Mouse (Mus musculus) embryonic facial prominence, embryonic 11.5 days (tissue): Measurements from ENCODE around the gene Gpr146. TPM values are rescaled to one million over a fixed set of nuclear protein-coding genes. Genes with fewer than 3 reads are reported as not detected.

ENCODE experiments used
- ATAC-seq: fragments of 200-750 bp; cut with Nextera tagmentation; replicated peaks from 2 replicates; pipeline ENCODE4 v1.8.0; 2017; ENCODE audit warnings: low read depth; ENCODE audit not compliant: insufficient number of reproducible peaks, low FRiP score, low TSS enrichment
- DNase-seq: peaks from one replicate; pipeline ENCODE4 v3.0.0-alpha.2; 2015; ENCODE audit warnings: low spot score
- H3K27ac ChIP-seq: fragments of 300-500 bp; sonication (generic); replicated peaks from 2 replicates; pipeline ENCODE4 v1.5.1; 2014; ENCODE audit warnings: mild to moderate bottlenecking, low read depth, low read length, control low read depth
- H3K27me3 ChIP-seq: fragments of 300-500 bp; sonication (generic); 2 replicates; pipeline ENCODE4 v1.6.1; 2014; ENCODE audit warnings: mild to moderate bottlenecking, low read length, moderate library complexity, mixed read lengths; ENCODE audit not compliant: control insufficient read depth, insufficient read depth
- H3K36me3 ChIP-seq: fragments of 300-500 bp; sonication (generic); replicated peaks from 2 replicates; pipeline ENCODE4 v1.6.1; 2014; ENCODE audit warnings: low read depth, mild to moderate bottlenecking, low read length, moderate library complexity, mixed read lengths; ENCODE audit not compliant: control insufficient read depth, insufficient read depth
- H3K4me1 ChIP-seq: fragments of 300-500 bp; sonication (generic); 2 replicates; pipeline ENCODE4 v1.6.1; 2014; ENCODE audit warnings: low read length, mixed read lengths; ENCODE audit not compliant: control insufficient read depth, insufficient read depth
- H3K4me2 ChIP-seq: fragments of 300-500 bp; sonication (generic); 2 replicates; pipeline ENCODE4 v1.6.1; 2014; ENCODE audit warnings: low read depth, mild to moderate bottlenecking, control low read depth, low read length, moderate library complexity
- H3K4me3 ChIP-seq: fragments of 300-500 bp; sonication (generic); 2 replicates; pipeline ENCODE4 v1.5.1; 2014; ENCODE audit warnings: low read depth, low read length, control low read depth
- H3K9ac ChIP-seq: fragments of 300-500 bp; sonication (generic); replicated peaks from 2 replicates; pipeline ENCODE4 v1.6.1; 2014; ENCODE audit warnings: mild to moderate bottlenecking, control low read depth, low read length
- H3K9me3 ChIP-seq: fragments of 300-500 bp; sonication (generic); replicated peaks from 2 replicates; pipeline ENCODE4 v1.6.1; 2016; ENCODE audit warnings: mild to moderate bottlenecking, low read length, inconsistent platforms, mixed read lengths; ENCODE audit not compliant: control insufficient read depth
- WGBS: fragments of 180-500 bp; shearing (Covaris S2); extraction: QIAGEN DNeasy Blood & Tissue Kit; methylation state at CpG from one replicate; pipeline ENCODE4 v1.1.7; 2014; 5-methylcytosine and 5-hydroxymethylcytosine counted together
- polyA plus RNA-seq: library from polyadenylated mRNA; unstranded; fragments of >200 nt; fragmentation: Nextera tagmentation; extraction: Ambion mirVana; gene quantifications from 2 replicates; pipeline ENCODE4 v1.2.1, GENCODE M21; 2014

Gpr146 gene
- polyA plus RNA-seq, 1 experiment from 2014 or later = 1.7 TPM

DNA sequence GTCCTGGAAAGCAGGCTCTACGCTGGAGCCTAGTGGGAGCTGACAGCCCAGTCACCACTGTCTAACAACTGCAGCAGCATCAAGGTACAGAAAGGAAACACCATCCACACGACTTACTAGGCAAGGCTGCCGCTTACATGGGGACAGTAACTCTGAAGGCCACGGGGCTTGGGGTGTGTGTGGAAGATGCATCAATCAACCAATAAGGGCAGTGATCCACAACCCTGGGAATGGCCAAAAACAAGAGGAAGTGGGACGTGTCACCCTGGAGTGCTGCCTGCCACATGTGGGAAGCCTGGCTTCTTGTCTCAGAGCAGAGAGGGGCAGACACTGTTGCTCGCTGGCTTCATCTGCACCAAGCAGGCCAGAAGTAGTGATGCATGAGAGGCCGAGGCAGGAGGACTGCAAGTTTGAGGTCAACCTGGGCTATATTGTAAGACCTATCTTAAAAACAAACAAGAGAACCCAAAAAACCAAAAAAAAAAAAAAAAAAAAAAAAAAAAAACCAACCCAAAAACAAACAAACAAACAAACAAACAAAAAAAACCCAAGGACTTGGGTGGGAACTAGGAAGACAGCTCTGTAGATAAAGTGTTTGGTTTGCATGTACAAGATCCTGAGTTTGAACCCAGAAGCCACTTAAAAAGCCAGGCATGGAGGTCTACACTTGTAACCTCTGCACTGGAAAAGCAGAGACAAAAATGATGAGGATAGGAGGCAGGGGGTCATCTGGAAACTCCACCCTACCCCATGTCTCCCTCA is 55.4 kb downstream of the Gpr146 start:
- Histone ChIP-seq H3K9ac (no peak overlapping the region), H3K27me3 (no peaks in the 10 kb centered on the region), H3K9me3 (no peaks in the 10 kb centered on the region), H3K4me2 (no peak overlapping the region), H3K4me1 (no peaks in the 10 kb centered on the region), H3K36me3 (no peaks in the 10 kb centered on the region), H3K4me3 (no peak overlapping the region), H3K27ac (no peak overlapping the region)
- no peak for ATAC-seq
- no peak for DNase-seq
- 56% methylated on average over 7 of the region's 7 CpGs for WGBS

DNA sequence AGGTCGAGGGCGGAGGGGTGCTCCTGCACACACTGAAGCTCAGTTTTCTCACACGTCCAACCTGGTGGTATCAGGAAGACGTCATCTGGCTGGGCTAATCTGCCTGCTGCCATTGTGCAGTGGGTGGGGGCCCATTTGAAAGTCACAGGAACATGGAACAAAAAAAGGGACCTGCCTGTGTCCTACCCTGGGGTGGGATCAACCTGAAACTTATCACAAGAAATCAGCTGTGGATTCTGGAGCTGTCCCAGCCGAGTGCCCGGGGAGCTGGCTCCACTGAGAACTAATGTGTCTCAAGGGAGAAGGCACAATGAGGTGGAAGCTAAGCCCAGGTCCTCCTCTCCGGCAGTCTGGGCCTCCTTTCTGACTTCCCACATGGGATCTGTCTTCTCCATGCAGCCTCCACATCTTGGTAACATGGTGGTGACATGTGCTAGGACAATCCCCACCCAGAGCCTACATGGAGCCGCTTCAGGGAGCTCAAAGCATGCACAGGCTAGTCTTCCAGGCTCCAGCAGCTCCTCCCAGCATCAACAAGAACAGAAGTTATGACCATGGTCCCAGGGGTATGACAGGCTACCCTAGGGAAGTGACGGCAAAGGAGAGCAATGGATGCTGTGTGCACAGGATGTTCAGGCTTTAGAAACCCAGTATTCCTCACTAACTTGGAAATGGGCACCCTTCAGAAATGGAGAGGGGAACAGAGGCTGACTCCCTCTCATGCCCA is 56.5 kb downstream of the Gpr146 start:
- ATAC-seq = no peak
- Histone ChIP-seq H3K27ac (no peak overlapping the region), H3K27me3 (no peaks in the 10 kb centered on the region), H3K4me2 (no peak overlapping the region), H3K36me3 (no peaks in the 10 kb centered on the region), H3K9ac (no peak overlapping the region), H3K4me1 (no peaks in the 10 kb centered on the region), H3K9me3 (no peaks in the 10 kb centered on the region), H3K4me3 (no peak overlapping the region)
- WGBS = 83% methylated on average over 9 of the region's 9 CpGs
- DNase-seq = no peak

DNA sequence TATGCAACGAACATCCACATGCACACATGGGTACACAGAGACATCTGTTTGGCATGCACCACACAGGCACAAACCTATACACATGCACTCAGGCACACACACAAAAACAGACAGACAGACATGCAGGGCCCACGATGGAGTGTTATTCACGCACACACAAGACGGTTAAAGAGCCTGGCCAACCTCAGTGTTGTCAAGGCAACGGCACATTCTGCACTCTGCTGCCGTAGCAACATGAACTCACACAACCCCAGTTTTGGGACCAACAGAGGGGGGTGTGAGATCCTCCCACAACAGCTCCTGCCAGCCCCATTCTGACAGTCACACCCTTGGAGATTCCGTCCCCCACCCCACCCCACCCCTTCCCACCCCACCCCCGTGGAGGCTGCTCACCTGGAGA is 57.4 kb downstream of the Gpr146 start:
- no peaks in the 10 kb centered on the region for H3K36me3 ChIP-seq
- H3K4me1 ChIP-seq = no peaks in the 10 kb centered on the region
- no peak overlapping the region for H3K9ac ChIP-seq
- no peaks in the 10 kb centered on the region for H3K9me3 ChIP-seq
- H3K27me3 ChIP-seq = no peaks in the 10 kb centered on the region
- no peak overlapping the region for H3K4me3 ChIP-seq
- 61% methylated on average over 8 of the region's 8 CpGs for WGBS
- no peak overlapping the region for H3K27ac ChIP-seq
- no peak for ATAC-seq
- H3K4me2 ChIP-seq = no peak overlapping the region
- peak; percentile 20 for DNase-seq

DNA sequence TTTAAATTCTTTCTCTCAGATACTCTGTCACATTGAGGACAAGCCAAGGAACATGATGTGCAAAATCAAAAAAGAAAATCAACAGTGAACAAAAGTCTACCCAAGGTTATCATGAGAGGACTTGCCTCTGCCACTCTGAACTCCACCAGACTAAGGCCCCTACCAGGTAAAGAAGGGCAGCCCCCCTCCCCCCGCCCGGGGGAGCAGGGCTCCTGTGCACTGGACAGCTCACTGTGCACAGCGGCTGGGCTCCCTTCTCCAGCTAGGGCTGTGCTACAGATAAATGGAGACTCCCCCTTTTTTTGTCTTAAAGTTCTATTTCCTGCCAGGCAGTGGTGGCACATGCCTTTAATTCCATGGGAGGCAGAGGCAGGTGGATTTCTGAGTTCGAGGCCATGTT is 60.3 kb downstream of the Gpr146 start:
- no peaks in the 10 kb centered on the region for H3K4me1 ChIP-seq
- no peak overlapping the region for H3K4me2 ChIP-seq
- WGBS = 95% methylated on average over 4 of the region's 4 CpGs
- no peak overlapping the region for H3K27ac ChIP-seq
- H3K36me3 ChIP-seq = no peaks in the 10 kb centered on the region
- H3K4me3 ChIP-seq = no peak overlapping the region
- ATAC-seq (no peak), DNase-seq (no peak)
- no peaks in the 10 kb centered on the region for H3K9me3 ChIP-seq
- H3K9ac ChIP-seq = no peak overlapping the region
- no peaks in the 10 kb centered on the region for H3K27me3 ChIP-seq

DNA sequence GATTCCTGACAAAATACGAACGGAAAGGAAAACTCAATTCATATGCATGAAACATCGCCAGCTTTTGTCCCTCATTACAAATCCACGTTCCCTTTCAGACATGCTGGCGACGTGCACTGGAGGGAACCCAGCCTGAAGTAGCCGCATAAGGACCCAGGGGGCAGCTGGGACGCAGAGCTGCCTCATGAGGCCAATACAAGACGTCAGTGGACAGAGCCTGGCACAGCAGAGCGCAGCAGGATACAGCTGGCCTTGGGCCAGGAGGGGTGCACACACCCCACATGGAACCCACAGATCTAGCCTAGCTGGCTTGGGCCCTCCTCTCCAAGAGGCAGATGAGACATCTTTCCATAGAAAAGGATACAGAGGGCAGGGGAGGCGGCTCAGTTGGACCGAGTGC is 60.9 kb downstream of the Gpr146 start:
- ATAC-seq (no peak), DNase-seq (no peak)
- H3K27ac ChIP-seq = no peak overlapping the region
- no peaks in the 10 kb centered on the region for H3K27me3 ChIP-seq
- 86% methylated on average over 12 of the region's 12 CpGs for WGBS
- H3K4me1 ChIP-seq = no peaks in the 10 kb centered on the region
- no peak overlapping the region for H3K4me3 ChIP-seq
- H3K4me2 ChIP-seq = no peak overlapping the region
- H3K9ac ChIP-seq = no peak overlapping the region
- no peaks in the 10 kb centered on the region for H3K9me3 ChIP-seq
- no peaks in the 10 kb centered on the region for H3K36me3 ChIP-seq

DNA sequence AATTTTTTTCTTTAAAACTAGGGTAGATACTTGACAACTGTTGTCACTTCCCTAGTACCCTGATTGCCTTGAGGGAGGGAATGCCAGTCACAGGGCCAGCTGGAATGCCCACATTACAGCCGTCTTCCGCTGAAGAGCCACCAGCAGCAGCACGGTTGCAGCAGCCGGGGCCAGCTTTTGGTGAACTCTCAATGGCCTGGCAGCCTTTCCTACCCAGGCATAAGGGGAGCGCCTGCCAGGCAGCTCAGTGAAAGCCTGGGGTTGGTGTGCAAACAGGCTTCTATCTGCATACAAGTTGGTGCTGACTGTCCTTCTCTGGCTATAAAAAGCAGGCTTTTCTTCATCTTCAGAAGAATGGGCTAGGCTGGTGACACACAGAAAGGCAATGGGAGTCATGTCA is 63.0 kb downstream of the Gpr146 start:
- Histone ChIP-seq H3K27me3 (no peaks in the 10 kb centered on the region), H3K4me3 (no peak overlapping the region), H3K4me1 (no peaks in the 10 kb centered on the region), H3K4me2 (no peak overlapping the region), H3K9ac (no peak overlapping the region), H3K36me3 (no peaks in the 10 kb centered on the region), H3K27ac (no peak overlapping the region), H3K9me3 (no peaks in the 10 kb centered on the region)
- WGBS = 92% methylated on average over 5 of the region's 5 CpGs
- ATAC-seq = no peak
- no peak for DNase-seq

DNA sequence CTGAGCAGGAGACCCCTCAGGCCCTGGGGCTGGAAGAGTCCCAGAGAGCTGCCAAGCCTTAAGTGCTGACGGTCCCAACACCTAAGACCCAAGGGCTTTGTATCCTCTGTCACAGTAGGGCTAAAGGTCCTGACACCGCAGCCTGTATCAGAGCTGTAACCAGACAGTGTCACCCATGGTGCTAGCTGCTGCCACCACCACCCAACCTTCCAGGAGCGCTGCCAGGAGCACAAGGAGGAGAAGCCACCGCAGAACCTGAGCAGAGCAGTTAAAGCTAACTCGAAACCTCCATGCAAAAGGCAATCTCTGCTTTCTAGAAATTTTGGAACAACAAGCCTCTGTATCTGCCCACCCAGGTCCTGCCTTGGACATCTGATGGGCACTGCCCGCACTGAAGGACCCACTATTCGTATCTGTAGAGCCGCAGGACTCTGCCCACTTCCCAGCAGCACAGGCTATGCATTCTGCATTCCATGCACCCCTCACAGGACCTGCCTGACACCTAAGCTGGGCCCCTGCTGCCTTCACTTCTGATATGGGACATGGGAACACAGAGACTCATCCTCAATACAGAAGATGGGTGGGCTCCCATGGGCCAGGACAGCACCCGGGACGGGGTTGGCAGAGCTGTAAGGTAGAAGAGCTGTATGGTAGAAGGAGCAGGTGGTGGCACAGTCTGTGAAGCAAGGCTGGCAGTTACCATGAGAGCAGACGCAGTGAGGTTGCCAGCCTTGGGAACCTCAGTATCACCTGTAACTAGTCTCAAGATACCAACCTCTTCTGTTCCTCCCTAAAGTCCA is 63.6 kb downstream of the Gpr146 start:
- Histone ChIP-seq H3K36me3 (no peaks in the 10 kb centered on the region), H3K4me1 (no peaks in the 10 kb centered on the region), H3K4me2 (no peak overlapping the region), H3K9ac (no peak overlapping the region), H3K27me3 (no peaks in the 10 kb centered on the region), H3K9me3 (no peaks in the 10 kb centered on the region), H3K27ac (no peak overlapping the region), H3K4me3 (no peak overlapping the region)
- no peak for DNase-seq
- 93% methylated on average over 11 of the region's 11 CpGs for whole genome bisulfite sequencing
- no peak for ATAC-seq

DNA sequence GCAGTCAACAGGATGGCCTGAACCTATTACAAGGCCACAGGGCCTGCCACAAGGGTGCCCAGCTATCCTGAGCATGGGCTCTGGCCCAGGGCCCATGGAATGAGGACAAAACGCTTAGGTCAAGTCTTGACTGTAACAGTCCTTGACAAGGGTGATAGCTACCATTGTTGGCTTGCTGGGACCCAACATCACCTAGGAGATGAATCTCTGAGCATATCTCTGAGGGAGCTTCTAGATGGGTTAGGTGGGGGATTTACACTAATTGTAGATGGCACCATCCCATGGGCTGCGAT is 64.2 kb downstream of the Gpr146 start:
- ATAC-seq (no peak), DNase-seq (no peak)
- H3K9me3 ChIP-seq = no peaks in the 10 kb centered on the region
- H3K36me3 ChIP-seq = no peaks in the 10 kb centered on the region
- no peak overlapping the region for H3K4me3 ChIP-seq
- WGBS = 95% methylated on average over 2 of the region's 2 CpGs
- H3K4me2 ChIP-seq = no peak overlapping the region
- no peaks in the 10 kb centered on the region for H3K4me1 ChIP-seq
- no peak overlapping the region for H3K27ac ChIP-seq
- no peaks in the 10 kb centered on the region for H3K27me3 ChIP-seq
- H3K9ac ChIP-seq = no peak overlapping the region
